8 mouse cellular contexts compared by ENCODE assay signal in genomic region chr10:80053831-80054815, GRCm38 (mm10). TPM values are rescaled to one million over a fixed set of nuclear protein-coding genes. Genes with fewer than 3 reads are reported as not detected.
A peak's percentile ranks its signal among the peaks of the same experiment; 100 is the strongest.
DNase-seq lines count a peak whose midpoint lies in the region; ATAC-seq and TF ChIP-seq lines count a peak whose summit lies in the region.

No protein-coding gene starts in this region.

- peak overlapping the region; percentile 68 for H3K4me2 ChIP-seq in CH12.LX (ENCODE audit: insufficient read depth, low read depth, poor library complexity, severe bottlenecking)
- peak overlapping the region; percentile 88 for H3K4me2 ChIP-seq in heart, embryonic 14.5 days (ENCODE audit: low read length)
- H3K4me2 ChIP-seq in lung, embryonic 14.5 days = peak overlapping the region; percentile 86
- H3K4me2 ChIP-seq in neural tube, embryonic 13.5 days = peak overlapping the region; percentile 67

- dilution Hi-C loops in CH12.LX (cut with MboI; ENCODE audit: extremely low pct_ligation_motif_present, extremely low pct_unique_long_range_greater_than_20kb, low sequenced_read_pairs) = no loop called here

- H3K27me3 ChIP-seq in CH12.LX (replicated peaks) = no peaks in the 10 kb centered on the region
- no peaks in the 10 kb centered on the region for H3K27me3 ChIP-seq in heart, embryonic 14.5 days (ENCODE audit: control insufficient read depth, insufficient read depth, low read length)
- no peaks in the 10 kb centered on the region for H3K27me3 ChIP-seq in lung, embryonic 14.5 days (ENCODE audit: insufficient read depth, low read length)
- H3K27me3 ChIP-seq in neural tube, embryonic 13.5 days = no peaks in the 10 kb centered on the region

- peak overlapping the region; percentile 98 for H3K9ac ChIP-seq in CH12.LX (ENCODE audit: insufficient read depth, low read depth)
- peak overlapping the region; percentile 97 for H3K9ac ChIP-seq in heart, embryonic 14.5 days (ENCODE audit: low read length)
- H3K9ac ChIP-seq in lung, embryonic 14.5 days = peak overlapping the region; percentile 85
- peak overlapping the region; percentile 98 for H3K9ac ChIP-seq in neural tube, embryonic 13.5 days

- peak; percentile 55 for ATAC-seq in erythroid progenitor cell, adult 5-6 weeks (replicated peaks; ENCODE audit: low FRiP score, poor library complexity, severe bottlenecking)
- peak; percentile 47 for ATAC-seq in heart, embryonic 14.5 days (ENCODE audit: insufficient number of reproducible peaks, insufficient read depth, low FRiP score, low read depth)
- ATAC-seq in lung, embryonic 14.5 days (ENCODE audit: insufficient read depth) = peak; percentile 41
- ATAC-seq in neural tube, embryonic 13.5 days (ENCODE audit: low read depth) = peak; percentile 44

- peaks cover 35 to 44% of the 10 kb centered on the region in 2 experiments for H3K36me3 ChIP-seq in CH12.LX (replicated peaks in 1 of 2; ENCODE audit: control insufficient read depth in 1 of 2, insufficient read depth in 1 of 2, low read length in 1 of 2)
- peaks cover 42% of the 10 kb centered on the region for H3K36me3 ChIP-seq in heart, embryonic 14.5 days (ENCODE audit: control insufficient read depth, insufficient read depth, low read length)
- H3K36me3 ChIP-seq in lung, embryonic 14.5 days (ENCODE audit: insufficient read depth) = peaks cover 38% of the 10 kb centered on the region
- H3K36me3 ChIP-seq in neural tube, embryonic 13.5 days = peaks cover 35% of the 10 kb centered on the region

- in situ Hi-C loops in CH12.LX (cut with MboI; ENCODE audit: low pct_ligation_motif_present, low pct_unique_long_range_greater_than_20kb, low sequenced_read_pairs) = no loop called here

- no peak for TF ChIP-seq EP300 in CH12.LX (IDR thresholded peaks at IDR 0.05; ENCODE audit: low read length)

- no peak for TF ChIP-seq POLR2A in CH12.LX (IDR thresholded peaks at IDR 0.05; ENCODE audit: low read depth, low read length)
- 0 out of 2 replicates have a peak, but pooled peaks have one; percentile 9 for TF ChIP-seq POLR2A in brain, embryonic 14.5 days (IDR thresholded peaks at IDR 0.05; ENCODE audit: borderline replicate concordance, extremely low read depth, insufficient read depth, insufficient read length, poor library complexity, severe bottlenecking)

- TF ChIP-seq RAD21 in CH12.LX (IDR thresholded peaks at IDR 0.05; ENCODE audit: low read depth, low read length) = peak; percentile 23

- peak overlapping the region; percentile 82 for H3K27ac ChIP-seq in CH12.LX (ENCODE audit: insufficient read depth, low read depth)
- peak overlapping the region; percentile 92 to 99 for H3K27ac ChIP-seq in heart, embryonic 14.5 days (replicated peaks in 1 of 2; ENCODE audit: control insufficient read depth in 1 of 2, insufficient read depth in 1 of 2, low read depth in 2 of 2, low read length in 2 of 2)
- H3K27ac ChIP-seq in lung, embryonic 14.5 days (ENCODE audit: low read depth) = peak overlapping the region; percentile 97
- H3K27ac ChIP-seq in neural tube, embryonic 13.5 days (replicated peaks) = peak overlapping the region; percentile 98

- peak in 1 of 2 experiments; percentile 59; a peak in 2 of 4 replicates for TF ChIP-seq CTCF in CH12.LX (conservative IDR thresholded peaks at IDR 0.05 in 1 of 2, IDR thresholded peaks at IDR 0.05 in 1 of 2; ENCODE audit: low read depth in 2 of 2, low read length in 2 of 2)
- no peak for TF ChIP-seq CTCF in brain, embryonic 14.5 days (IDR thresholded peaks at IDR 0.05; ENCODE audit: borderline replicate concordance, extremely low read depth, insufficient read depth, insufficient read length)
- TF ChIP-seq CTCF in lung, embryonic 14.5 days (IDR thresholded peaks at IDR 0.05; ENCODE audit: low read depth) = no peak; the same call in none of the 2 replicates

- peak overlapping the region; percentile 61 to 97 (median 95) for H3K4me3 ChIP-seq in CH12.LX (replicated peaks in 1 of 3; ENCODE audit: low read depth in 2 of 3, low read length in 2 of 3, poor library complexity in 1 of 3)
- H3K4me3 ChIP-seq in heart, embryonic 14.5 days (ENCODE audit: control insufficient read depth in 1 of 2, insufficient read depth in 1 of 2, low read depth in 1 of 2, low read length in 2 of 2) = peak overlapping the region; percentile 83 to 88
- peak overlapping the region; percentile 87 for H3K4me3 ChIP-seq in lung, embryonic 14.5 days (ENCODE audit: low read depth, low read length)
- H3K4me3 ChIP-seq in neural tube, embryonic 13.5 days = peak overlapping the region; percentile 91

- WGBS in heart, embryonic 14.5 days = under 1% methylated on average over 77 of the region's 77 CpGs
- 1% methylated on average over 71 of the region's 77 CpGs for WGBS in lung, embryonic 14.5 days
- WGBS in neural tube, embryonic 13.5 days = 2% methylated on average over 77 of the region's 77 CpGs

- H3K79me2 ChIP-seq in CH12.LX (replicated peaks; ENCODE audit: control insufficient read depth, extremely low read depth, insufficient read depth, poor library complexity, severe bottlenecking) = peaks cover 15% of the 10 kb centered on the region

- peak; percentile 50 for DNase-seq in CH12.LX (ENCODE audit: extremely low read depth)
- peak; percentile 73 for DNase-seq in brain, embryonic 14.5 days (ENCODE audit: low read depth)
- DNase-seq in kidney, postnatal 10 days = peak; percentile 89
- peak; percentile 89 for DNase-seq in lung, embryonic 14.5 days
- DNase-seq in thymus, postnatal 0 days (ENCODE audit: low spot score) = peak; percentile 67

- H3K9me3 ChIP-seq in CH12.LX (replicated peaks; ENCODE audit: low read length) = no peaks in the 10 kb centered on the region
- H3K9me3 ChIP-seq in heart, embryonic 14.5 days (ENCODE audit: control insufficient read depth, low read length) = no peaks in the 10 kb centered on the region
- no peaks in the 10 kb centered on the region for H3K9me3 ChIP-seq in lung, embryonic 14.5 days (ENCODE audit: low read depth, low read length)
- no peaks in the 10 kb centered on the region for H3K9me3 ChIP-seq in neural tube, embryonic 13.5 days

- H3K4me1 ChIP-seq in CH12.LX (ENCODE audit: control insufficient read depth in 1 of 2, insufficient read depth in 2 of 2) = peaks cover 12 to 54% of the 10 kb centered on the region in 2 experiments
- H3K4me1 ChIP-seq in heart, embryonic 14.5 days (ENCODE audit: control insufficient read depth in 2 of 2, insufficient read depth in 2 of 2, low read length in 2 of 2) = peaks cover 20 to 44% of the 10 kb centered on the region in 2 experiments
- peaks cover 13% of the 10 kb centered on the region for H3K4me1 ChIP-seq in lung, embryonic 14.5 days (ENCODE audit: insufficient read depth)
- H3K4me1 ChIP-seq in neural tube, embryonic 13.5 days (replicated peaks) = peaks cover 26% of the 10 kb centered on the region

RNA-seq across cellular contexts. Expression of gene Gpx4, which starts 7.2 kb away (rescaled TPM):
- total RNA-seq in CH12.LX (2012; rRNA removed) (368 and 459 TPM in 2 replicates), CH12.LX (2014; rRNA removed) (352 and 386 TPM in 2 replicates)
- polyA plus RNA-seq in CH12.LX (2012; ENCODE audit: insufficient read length, low read depth) = 332 and 353 TPM in 2 replicates
- 376 and 484 TPM in 2 replicates for polyA plus RNA-seq in brain, embryonic 14.5 days (2012; rRNA removed)
- 371 and 490 TPM in 2 replicates for total RNA-seq in erythroid progenitor cell, adult 5-6 weeks (2015; ENCODE audit: low replicate concordance)
- 239 and 372 TPM in 2 replicates for total RNA-seq in erythroid progenitor cell, adult 5-6 weeks (2017; ENCODE audit: low replicate concordance)
- 715 and 757 TPM in 2 replicates for polyA plus RNA-seq in heart, embryonic 14.5 days (2014; fragmentation: Nextera tagmentation; extraction: Ambion mirVana)
- polyA plus RNA-seq in lung, embryonic 14.5 days (2014; fragmentation: Nextera tagmentation; extraction: Ambion mirVana) = 471 and 474 TPM in 2 replicates
- polyA plus RNA-seq in neural tube, embryonic 13.5 days (2015; fragmentation: Nextera tagmentation; extraction: Ambion mirVana) = 505 and 556 TPM in 2 replicates
- polyA plus RNA-seq in thymus, postnatal 0 days (2015; fragmentation: Nextera tagmentation; extraction: Ambion mirVana) = 640 and 681 TPM in 2 replicates

RNA-seq across cellular contexts. Expression of gene Polr2e, which starts 14.5 kb away (rescaled TPM):
- 127 and 132 TPM in 2 replicates for total RNA-seq in CH12.LX (2012; rRNA removed)
- 98.3 and 105 TPM in 2 replicates for total RNA-seq in CH12.LX (2014; rRNA removed)
- polyA plus RNA-seq in CH12.LX (2012; ENCODE audit: insufficient read length, low read depth) = 194 and 227 TPM in 2 replicates
- 216 and 272 TPM in 2 replicates for polyA plus RNA-seq in brain, embryonic 14.5 days (2012; rRNA removed)
- 18.4 and 20.5 TPM in 2 replicates for total RNA-seq in erythroid progenitor cell, adult 5-6 weeks (2015; ENCODE audit: low replicate concordance)
- total RNA-seq in erythroid progenitor cell, adult 5-6 weeks (2017; ENCODE audit: low replicate concordance) = 14.6 and 28.4 TPM in 2 replicates
- polyA plus RNA-seq in heart, embryonic 14.5 days (2014; fragmentation: Nextera tagmentation; extraction: Ambion mirVana) = 146 and 162 TPM in 2 replicates
- 240 and 258 TPM in 2 replicates for polyA plus RNA-seq in lung, embryonic 14.5 days (2014; fragmentation: Nextera tagmentation; extraction: Ambion mirVana)
- polyA plus RNA-seq in neural tube, embryonic 13.5 days (2015; fragmentation: Nextera tagmentation; extraction: Ambion mirVana) = 141 and 153 TPM in 2 replicates
- polyA plus RNA-seq in thymus, postnatal 0 days (2015; fragmentation: Nextera tagmentation; extraction: Ambion mirVana) = 153 and 158 TPM in 2 replicates

RNA-seq across cellular contexts. Expression of gene Arhgap45, which starts 37.7 kb away (rescaled TPM):
- total RNA-seq in CH12.LX (2012; rRNA removed) (23.4 and 25.9 TPM in 2 replicates), CH12.LX (2014; rRNA removed) (10.3 and 11.8 TPM in 2 replicates)
- 20.2 and 21.2 TPM in 2 replicates for polyA plus RNA-seq in CH12.LX (2012; ENCODE audit: insufficient read length, low read depth)
- polyA plus RNA-seq in brain, embryonic 14.5 days (2012; rRNA removed) = 3.4 and 3.8 TPM in 2 replicates
- 23.4 and 23.9 TPM in 2 replicates for total RNA-seq in erythroid progenitor cell, adult 5-6 weeks (2015; ENCODE audit: low replicate concordance)
- total RNA-seq in erythroid progenitor cell, adult 5-6 weeks (2017; ENCODE audit: low replicate concordance) = 16.0 and 28.8 TPM in 2 replicates
- 3.0 and 3.4 TPM in 2 replicates for polyA plus RNA-seq in heart, embryonic 14.5 days (2014; fragmentation: Nextera tagmentation; extraction: Ambion mirVana)
- polyA plus RNA-seq in lung, embryonic 14.5 days (2014; fragmentation: Nextera tagmentation; extraction: Ambion mirVana) = 11.2 and 13.2 TPM in 2 replicates
- 2.4 and 2.9 TPM in 2 replicates for polyA plus RNA-seq in neural tube, embryonic 13.5 days (2015; fragmentation: Nextera tagmentation; extraction: Ambion mirVana)
- polyA plus RNA-seq in thymus, postnatal 0 days (2015; fragmentation: Nextera tagmentation; extraction: Ambion mirVana) = 179 and 206 TPM in 2 replicates

RNA-seq across cellular contexts. Expression of gene Sbno2, which starts 51.2 kb away (rescaled TPM):
- 20.7 and 22.6 TPM in 2 replicates for total RNA-seq in CH12.LX (2012; rRNA removed)
- 9.0 and 9.7 TPM in 2 replicates for total RNA-seq in CH12.LX (2014; rRNA removed)
- 21.1 and 24.2 TPM in 2 replicates for polyA plus RNA-seq in CH12.LX (2012; ENCODE audit: insufficient read length, low read depth)
- polyA plus RNA-seq in brain, embryonic 14.5 days (2012; rRNA removed) = 30.2 and 31.1 TPM in 2 replicates
- 19.5 and 21.8 TPM in 2 replicates for total RNA-seq in erythroid progenitor cell, adult 5-6 weeks (2015; ENCODE audit: low replicate concordance)
- 34.3 and 36.1 TPM in 2 replicates for total RNA-seq in erythroid progenitor cell, adult 5-6 weeks (2017; ENCODE audit: low replicate concordance)
- 9.5 and 9.6 TPM in 2 replicates for polyA plus RNA-seq in heart, embryonic 14.5 days (2014; fragmentation: Nextera tagmentation; extraction: Ambion mirVana)
- polyA plus RNA-seq in lung, embryonic 14.5 days (2014; fragmentation: Nextera tagmentation; extraction: Ambion mirVana) = 13.9 and 16.3 TPM in 2 replicates
- 12.9 and 13.0 TPM in 2 replicates for polyA plus RNA-seq in neural tube, embryonic 13.5 days (2015; fragmentation: Nextera tagmentation; extraction: Ambion mirVana)
- 18.3 and 19.7 TPM in 2 replicates for polyA plus RNA-seq in thymus, postnatal 0 days (2015; fragmentation: Nextera tagmentation; extraction: Ambion mirVana)

RNA-seq across cellular contexts. Expression of gene Abca7, which starts 57.8 kb away (rescaled TPM):
- total RNA-seq in CH12.LX (2012; rRNA removed) = 6.8 and 7.0 TPM in 2 replicates
- total RNA-seq in CH12.LX (2014; rRNA removed) = 2.3 TPM in 2 replicates
- 5.4 and 6.1 TPM in 2 replicates for polyA plus RNA-seq in CH12.LX (2012; ENCODE audit: insufficient read length, low read depth)
- 12.2 and 12.7 TPM in 2 replicates for polyA plus RNA-seq in brain, embryonic 14.5 days (2012; rRNA removed)
- total RNA-seq in erythroid progenitor cell, adult 5-6 weeks (2015; ENCODE audit: low replicate concordance) = 44.0 and 58.4 TPM in 2 replicates
- 58.6 and 71.8 TPM in 2 replicates for total RNA-seq in erythroid progenitor cell, adult 5-6 weeks (2017; ENCODE audit: low replicate concordance)
- 1.6 and 1.7 TPM in 2 replicates for polyA plus RNA-seq in heart, embryonic 14.5 days (2014; fragmentation: Nextera tagmentation; extraction: Ambion mirVana)
- 3.0 and 3.5 TPM in 2 replicates for polyA plus RNA-seq in lung, embryonic 14.5 days (2014; fragmentation: Nextera tagmentation; extraction: Ambion mirVana)
- 7.7 and 8.1 TPM in 2 replicates for polyA plus RNA-seq in neural tube, embryonic 13.5 days (2015; fragmentation: Nextera tagmentation; extraction: Ambion mirVana)
- polyA plus RNA-seq in thymus, postnatal 0 days (2015; fragmentation: Nextera tagmentation; extraction: Ambion mirVana) = 5.2 and 5.8 TPM in 2 replicates

Comparison
In these comparisons a context has a peak if more than half of its experiments do, and no peak if none do; other contexts are left out.
1. Peak in every context shown above with its lines: DNase-seq, ATAC-seq, H3K4me3 ChIP-seq and H3K27ac ChIP-seq.